Mouse (Mus musculus) common myeloid progenitor, adult 5-6 weeks (primary cell): ENCODE results near the gene Hunk. TPM values are rescaled to one million over a fixed set of nuclear protein-coding genes. Genes with fewer than 3 reads are reported as not detected.

Experiments
- ATAC-seq: replicated peaks from 2 replicates; pipeline ENCODE4 v1.8.0; 2016; ENCODE audit warnings: low read depth, mild to moderate bottlenecking, moderate TSS enrichment, inconsistent platforms; ENCODE audit not compliant: poor library complexity, severe bottlenecking
- total RNA-seq: library from RNA; stranded (forward); fragments of 200-1000, 187-1606 nt; gene quantifications from 2 replicates; pipeline ENCODE4 v1.2.3, GENCODE M21; 2017

The Hunk gene
- total RNA-seq, 1 experiment from 2014 or later, result not detected

- no peak for ATAC-seq
These were observed 3.4 kb downstream of the Hunk start for GRCm38 (mm10) chr16:90389103-90389750.

GRCm38 (mm10) chr16:90390731-90391130 lies 4.9 kb downstream of the Hunk start:
- ATAC-seq, result no peak

GRCm38 (mm10) chr16:90394761-90395160 lies 8.9 kb downstream of the Hunk start:
- ATAC-seq, result no peak

GRCm38 (mm10) chr16:90395996-90396556 lies 10.3 kb downstream of the Hunk start:
- ATAC-seq, result peak; percentile 59

GRCm38 (mm10) chr16:90396882-90397281 lies 11.1 kb downstream of the Hunk start:
- peak; percentile 79 for ATAC-seq

GRCm38 (mm10) chr16:90400314-90400713 lies 14.5 kb downstream of the Hunk start:
- no peak for ATAC-seq

- ATAC-seq, result no peak
These were observed 15.3 kb downstream of the Hunk start for GRCm38 (mm10) chr16:90400906-90401666.

- ATAC-seq, result no peak
These were observed 16.5 kb downstream of the Hunk start for GRCm38 (mm10) chr16:90402292-90402691.

- ATAC-seq, result no peak
These were observed 19.4 kb downstream of the Hunk start for GRCm38 (mm10) chr16:90405195-90405594.

- ATAC-seq, result no peak
These were observed 19.8 kb downstream of the Hunk start for GRCm38 (mm10) chr16:90405599-90405998.

- ATAC-seq, result no peak
These were observed 21.9 kb downstream of the Hunk start for GRCm38 (mm10) chr16:90407541-90408289.

GRCm38 (mm10) chr16:90412096-90413082 lies 26.6 kb downstream of the Hunk start:
- ATAC-seq, result no peak

GRCm38 (mm10) chr16:90416621-90417020 lies 30.8 kb downstream of the Hunk start:
- no peak for ATAC-seq

GRCm38 (mm10) chr16:90418661-90419060 lies 32.8 kb downstream of the Hunk start:
- no peak for ATAC-seq

- no peak for ATAC-seq
These were observed 35.3 kb downstream of the Hunk start for GRCm38 (mm10) chr16:90421145-90421544.

- no peak for ATAC-seq
These were observed 35.7 kb downstream of the Hunk start for GRCm38 (mm10) chr16:90421551-90421950.

GRCm38 (mm10) chr16:90422108-90422529 lies 36.3 kb downstream of the Hunk start:
- ATAC-seq, result no peak

- ATAC-seq, result no peak
These were observed 38.1 kb downstream of the Hunk start for GRCm38 (mm10) chr16:90423898-90424297.

GRCm38 (mm10) chr16:90424391-90424790 lies 38.6 kb downstream of the Hunk start:
- ATAC-seq, result no peak
